Mouse (Mus musculus) v-Abl transformed pro-B cells (cell line): Measurements from ENCODE around the gene Sypl2.

Experiments used
- in situ Hi-C, 2 experiments: fragments of 400-800 bp; cut with MboI; formaldehyde crosslinking; loops; one replicate each; pipeline ENCODE4 v1.15.1; 2025; ENCODE audit not compliant: unreplicated experiment in 2 of 2

Sypl2 gene

GRCm38 (mm10) chr3:108209001-108209400 is 17.4 kb downstream of the Sypl2 start:
- in situ Hi-C loops, result loop anchor here in 1 of 2 experiments (5.0 kb wide), 1 partner anchor 173 kb away; the partner anchor contains the start of gene Psrc1

- in situ Hi-C loops, result loop anchor here in 1 of 2 experiments (5.0 kb wide), 1 partner anchor 175 kb away; the partner anchor contains the start of gene Psrc1
Measured at GRCm38 (mm10) chr3:108206731-108207375, 19.6 kb downstream of the Sypl2 start.

DNA sequence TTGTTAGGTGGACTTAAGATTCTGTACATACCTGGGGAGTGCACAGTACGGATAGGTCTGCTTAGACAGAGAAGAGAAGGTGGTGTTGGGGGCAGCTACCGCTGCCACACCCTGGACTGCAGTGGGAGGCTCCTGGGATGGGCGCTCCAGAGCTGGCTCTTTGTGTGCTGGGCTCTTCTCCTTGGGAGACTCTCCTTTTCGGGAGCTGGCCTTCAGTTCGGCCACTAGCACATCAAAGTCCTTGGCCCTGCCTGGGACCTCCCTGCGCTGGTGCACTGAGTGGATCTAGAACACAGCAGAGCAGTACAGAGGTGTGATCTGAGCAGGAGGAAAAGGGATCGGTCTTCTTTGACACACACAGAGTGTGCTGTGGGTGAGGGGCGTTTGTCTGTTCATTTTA is 20.8 kb downstream of the Sypl2 start:
- in situ Hi-C loops, result loop anchor here in 1 of 2 experiments (5.0 kb wide), 1 partner anchor 177 kb away; the partner anchor contains the start of gene Psrc1

GRCm38 (mm10) chr3:108204470-108204869 is 22.0 kb downstream of the Sypl2 start:
- in situ Hi-C loops, result loop anchor here (5.0 kb wide), 1 partner anchor 37 kb away; no protein-coding TSS in a partner anchor

DNA sequence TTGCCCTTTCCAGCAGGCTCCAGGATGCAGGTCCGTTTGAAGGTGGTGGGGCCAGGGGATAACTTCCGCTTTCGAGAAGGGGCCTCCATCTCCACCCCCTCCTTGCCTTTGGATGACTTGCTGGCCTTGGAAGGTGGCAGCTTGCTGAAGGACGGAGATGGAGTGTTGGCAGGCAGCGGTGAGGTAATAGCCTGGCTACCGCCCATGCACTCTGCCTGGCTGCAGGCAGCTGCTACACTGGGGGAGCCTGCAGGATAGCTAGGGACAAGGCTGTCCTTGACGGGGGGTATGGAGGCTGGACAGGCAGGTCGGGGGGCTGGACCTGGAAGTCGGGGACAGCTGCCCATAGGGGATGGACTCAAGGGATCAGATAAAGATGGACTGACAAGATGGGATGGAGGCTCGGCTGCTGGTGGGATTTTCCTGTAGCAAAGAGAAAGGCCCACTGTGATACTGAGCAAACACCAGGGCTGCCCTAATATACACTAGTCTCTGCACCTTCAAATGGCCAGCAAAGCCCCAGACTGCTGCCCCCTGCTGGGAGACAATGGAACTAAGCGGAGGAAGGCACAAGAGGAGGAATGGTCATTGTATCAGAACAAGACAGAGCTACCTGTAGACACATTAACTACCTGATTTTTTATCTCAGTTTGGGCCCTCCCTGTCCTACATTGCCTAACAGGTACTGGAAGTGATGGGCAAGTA is 22.7 kb downstream of the Sypl2 start:
- in situ Hi-C loops, result loop anchor here (5.0 kb wide), 1 partner anchor 36 kb away; no protein-coding TSS in a partner anchor

GRCm38 (mm10) chr3:108203212-108203611 is 23.2 kb downstream of the Sypl2 start:
- in situ Hi-C loops, result loop anchor here (5.0 kb wide), 1 partner anchor 36 kb away; no protein-coding TSS in a partner anchor

- in situ Hi-C loops, result loop anchor here (5.0 kb wide), 1 partner anchor 35 kb away; no protein-coding TSS in a partner anchor
Measured at GRCm38 (mm10) chr3:108202506-108202905, 23.9 kb downstream of the Sypl2 start.

DNA sequence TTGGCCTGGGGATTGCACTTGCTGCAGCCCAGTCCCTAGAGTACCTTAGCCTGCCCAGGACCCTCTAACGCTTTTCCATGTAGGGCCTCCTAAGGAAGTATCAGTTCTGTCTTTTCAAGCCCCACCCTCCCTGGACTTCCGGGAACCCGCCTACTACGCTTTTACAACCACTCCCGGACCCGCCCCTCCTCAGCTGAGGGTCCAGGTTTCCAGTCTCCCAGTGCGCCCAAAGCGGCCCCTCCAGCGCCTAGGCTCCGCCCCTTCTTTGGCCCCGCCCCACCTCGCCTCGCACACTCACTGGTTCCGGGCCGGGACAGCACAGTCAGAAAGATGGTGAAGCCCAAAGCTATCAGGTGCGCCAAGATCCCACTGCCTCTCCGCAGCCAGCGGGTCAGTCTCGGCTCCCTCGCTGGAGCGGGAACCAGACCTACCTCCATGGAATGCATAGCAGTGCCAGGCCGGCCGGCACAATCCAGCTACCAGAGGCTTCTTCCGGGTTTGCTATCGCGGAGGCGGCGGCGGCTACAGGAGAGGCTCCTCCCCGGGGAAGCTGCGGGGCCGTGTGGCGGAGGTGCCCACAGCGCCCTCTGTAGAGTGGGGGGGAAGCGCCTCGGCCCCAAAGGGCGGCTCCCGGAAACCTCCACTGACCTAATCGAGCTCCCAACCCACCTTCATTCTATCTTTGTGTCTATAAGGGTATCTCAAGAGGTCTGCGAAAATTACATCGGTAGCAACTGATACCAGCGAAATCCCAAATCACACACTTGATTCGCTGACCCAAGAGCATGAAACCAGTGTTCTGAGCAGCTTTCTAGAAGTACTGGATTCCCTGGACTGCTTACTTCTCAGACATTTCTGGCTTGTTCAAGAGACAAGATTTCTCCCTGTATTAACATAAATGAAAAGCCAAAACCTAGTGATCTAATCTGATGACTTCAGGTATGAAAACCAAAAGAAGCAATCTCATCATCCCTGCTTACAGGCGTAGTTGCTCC is 25.8 kb downstream of the Sypl2 start, which contains the start of gene Cyb561d1:
TSS of gene Cyb561d1 (minus strand) at position 884 of the 995 bp plus-strand sequence.
- in situ Hi-C loops, result loop anchor here (5.0 kb wide), 1 partner anchor 33 kb away; no protein-coding TSS in a partner anchor

DNA sequence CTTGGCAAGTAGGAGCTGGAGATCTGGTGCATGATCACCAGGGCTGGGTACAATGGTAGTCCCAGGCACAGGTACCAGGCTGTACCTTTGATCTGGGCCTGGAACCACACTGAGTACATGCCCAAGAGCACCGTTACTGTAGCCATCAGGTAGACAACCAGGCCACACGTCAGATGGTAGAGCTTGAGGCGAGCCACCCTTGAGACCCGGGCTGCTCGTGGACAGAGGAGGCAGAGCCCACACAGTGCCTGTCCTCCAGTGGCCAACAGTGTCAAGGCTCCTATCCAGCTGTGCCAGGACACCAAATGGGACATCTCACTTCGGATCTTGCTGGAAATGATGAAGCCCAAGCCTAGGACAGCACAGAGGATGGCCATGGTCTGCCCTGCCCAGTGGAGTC is 27.2 kb downstream of the Sypl2 start:
- in situ Hi-C loops, result no loop called here

DNA sequence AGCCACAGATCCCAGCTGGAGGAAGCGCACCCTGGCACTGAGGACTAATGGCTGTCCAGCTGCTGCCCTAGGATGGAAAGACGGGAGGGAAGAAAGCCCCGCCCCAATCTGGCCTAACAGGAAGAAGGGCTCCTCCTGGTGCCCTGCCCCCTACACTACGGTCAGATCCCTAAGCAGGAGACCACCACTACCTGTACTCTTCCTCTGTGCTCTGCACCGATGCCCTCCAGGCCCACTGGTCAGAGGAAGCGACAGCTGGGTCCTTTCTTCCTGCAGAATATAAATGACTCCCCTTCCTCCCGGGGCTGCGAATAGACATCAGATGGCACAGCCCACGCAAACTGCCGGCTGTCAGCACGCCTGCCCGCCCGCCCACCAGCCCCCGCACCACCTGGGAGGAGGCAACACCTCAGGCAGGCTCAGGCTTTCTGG is 29.4 kb downstream of the Sypl2 start:
- in situ Hi-C loops, result no loop called here

GRCm38 (mm10) chr3:108195941-108196590 is 30.4 kb downstream of the Sypl2 start:
- in situ Hi-C loops, result no loop called here

DNA sequence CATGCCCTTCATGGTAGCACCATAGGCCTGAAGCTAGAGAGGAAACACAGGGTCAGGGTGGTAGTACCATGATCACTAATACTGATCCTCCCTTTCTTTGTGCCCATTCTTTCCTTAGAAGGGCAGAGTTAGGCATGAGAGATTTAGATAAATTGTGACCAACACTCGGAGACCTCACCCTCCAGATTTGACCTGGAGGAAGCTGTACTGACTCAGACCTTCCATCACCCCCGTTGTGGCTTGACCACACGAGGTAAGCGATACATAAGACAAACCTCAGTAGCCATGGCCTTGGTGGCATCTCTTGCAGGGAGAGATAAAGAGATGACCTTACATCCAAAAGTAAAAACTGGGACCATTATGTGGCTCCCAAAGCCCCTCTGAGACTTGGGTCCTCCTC is 31.2 kb downstream of the Sypl2 start:
- in situ Hi-C loops, result no loop called here

- in situ Hi-C loops, result no loop called here
Measured at GRCm38 (mm10) chr3:108193686-108194085, 32.8 kb downstream of the Sypl2 start.

DNA sequence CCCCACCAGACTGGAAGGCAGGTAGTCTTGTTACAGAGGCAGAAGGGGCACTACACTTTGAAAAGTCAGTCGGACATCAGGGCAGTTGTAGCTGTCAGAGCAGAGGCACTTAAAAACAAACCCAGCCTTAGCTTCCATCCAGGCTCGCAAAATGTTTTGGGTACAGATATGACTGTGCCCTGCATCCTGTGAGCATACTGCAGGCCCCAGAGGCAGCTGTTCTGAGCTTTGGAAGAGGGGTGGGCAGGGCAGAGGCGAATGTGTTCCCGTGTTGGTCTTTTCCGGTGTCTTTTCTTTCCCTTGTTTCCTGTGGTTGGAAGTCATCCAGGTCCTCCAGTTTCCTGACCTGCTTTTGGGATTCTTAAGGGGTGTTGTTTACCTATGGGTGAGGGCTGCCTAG is 36.6 kb downstream of the Sypl2 start:
- in situ Hi-C loops, result no loop called here

- in situ Hi-C loops, result no loop called here
Measured at GRCm38 (mm10) chr3:108188716-108189490, 37.5 kb downstream of the Sypl2 start.

DNA sequence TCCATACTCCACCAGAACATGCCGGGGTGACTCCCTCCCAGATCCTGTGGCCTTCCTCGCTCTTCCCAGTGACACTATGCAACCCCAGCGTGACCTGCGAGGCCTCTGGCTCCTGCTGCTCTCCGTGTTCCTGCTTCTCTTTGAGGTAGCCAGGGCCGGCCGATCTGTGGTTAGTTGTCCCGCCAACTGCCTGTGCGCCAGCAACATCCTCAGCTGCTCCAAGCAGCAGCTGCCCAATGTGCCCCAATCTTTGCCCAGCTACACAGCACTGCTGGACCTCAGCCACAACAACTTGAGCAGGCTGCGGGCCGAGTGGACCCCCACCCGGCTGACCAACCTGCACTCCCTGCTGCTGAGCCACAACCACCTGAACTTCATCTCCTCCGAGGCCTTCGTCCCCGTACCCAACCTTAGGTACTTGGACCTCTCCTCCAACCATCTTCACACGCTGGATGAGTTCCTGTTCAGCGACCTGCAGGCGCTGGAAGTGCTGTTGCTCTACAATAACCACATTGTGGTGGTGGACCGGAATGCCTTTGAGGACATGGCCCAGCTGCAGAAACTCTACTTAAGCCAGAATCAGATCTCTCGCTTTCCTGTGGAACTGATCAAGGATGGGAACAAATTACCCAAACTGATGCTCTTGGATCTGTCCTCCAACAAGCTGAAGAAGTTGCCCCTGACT is 39.2 kb downstream of the Sypl2 start:
- in situ Hi-C loops, result no loop called here

GRCm38 (mm10) chr3:108186098-108187047 is 40.1 kb downstream of the Sypl2 start, which contains the start of gene Amigo1:
Amigo1 (plus strand) TSS chr3:108186335.
- in situ Hi-C loops, result no loop called here
